Mouse (Mus musculus): ENCODE data around the gene Barhl1.

GRCm38 (mm10) chr2:28919001-28919400 is 2.5 kb upstream of the Barhl1 start:
- TF ChIP-seq MYB (IDR thresholded peaks at IDR 0.05; ENCODE audit: low read depth, low read length), result no peak
- TF ChIP-seq MAFK (IDR thresholded peaks at IDR 0.05; ENCODE audit: borderline replicate concordance, low read depth, low read length), result no peak
- no peak for TF ChIP-seq TBP (IDR thresholded peaks at IDR 0.05; ENCODE audit: low read depth, low read length)
